Mouse (Mus musculus) limb, embryonic 14.5 days (tissue): ENCODE data around the gene Rmi2. TPM values are rescaled to one million over a fixed set of nuclear protein-coding genes. Genes with fewer than 3 reads are reported as not detected.
"Not testable (repeated sequence)": the region's sequence is repeated elsewhere in the genome, so short reads cannot be mapped to it uniquely, and the experiment has no call there.

Experiments used
- ATAC-seq: fragments of 200-750 bp; cut with Nextera tagmentation; 2 replicates; pipeline ENCODE4 v1.8.0; 2017; ENCODE audit warnings: low read depth, moderate number of reproducible peaks, moderate TSS enrichment; ENCODE audit not compliant: low FRiP score
- DNase-seq: peaks from one replicate; pipeline ENCODE4 v3.0.0-alpha.2; 2015; ENCODE audit warnings: low spot score
- H3K27ac ChIP-seq: fragments of 300-500 bp; sonication (generic); replicated peaks from 2 replicates; pipeline ENCODE4 v1.5.1; 2014; ENCODE audit warnings: low read depth, mild to moderate bottlenecking, low read length, moderate library complexity, mixed read lengths
- H3K27me3 ChIP-seq: fragments of 300-500 bp; sonication (generic); 2 replicates; pipeline ENCODE4 v1.6.1; 2014; ENCODE audit warnings: low read length, mixed read lengths; ENCODE audit not compliant: control insufficient read depth, insufficient read depth
- H3K36me3 ChIP-seq: fragments of 300-500 bp; sonication (generic); 2 replicates; pipeline ENCODE4 v1.6.1; 2014; ENCODE audit warnings: mild to moderate bottlenecking, low read length, moderate library complexity, mixed read lengths; ENCODE audit not compliant: control insufficient read depth, insufficient read depth
- H3K4me1 ChIP-seq: fragments of 300-500 bp; sonication (generic); 2 replicates; pipeline ENCODE4 v1.6.1; 2014; ENCODE audit warnings: antibody characterized with exemption, low read length, mixed read lengths; ENCODE audit not compliant: control insufficient read depth, insufficient read depth
- H3K4me2 ChIP-seq: fragments of 300-500 bp; sonication (generic); replicated peaks from 2 replicates; pipeline ENCODE4 v1.6.1; 2014; ENCODE audit warnings: low read depth, mild to moderate bottlenecking, low read length, moderate library complexity; ENCODE audit not compliant: severe bottlenecking
- H3K4me3 ChIP-seq: fragments of 300-500 bp; sonication (generic); replicated peaks from 2 replicates; pipeline ENCODE4 v1.5.1; 2014; ENCODE audit warnings: low read length
- H3K9ac ChIP-seq: fragments of 300-500 bp; sonication (generic); 2 replicates; pipeline ENCODE4 v1.6.1; 2014; ENCODE audit warnings: mild to moderate bottlenecking, low read depth, low read length, moderate library complexity; ENCODE audit not compliant: severe bottlenecking
- H3K9me3 ChIP-seq: fragments of 300-500 bp; sonication (generic); 2 replicates; pipeline ENCODE4 v1.6.1; 2016; ENCODE audit warnings: low read length; ENCODE audit not compliant: control insufficient read depth
- POLR2A ChIP-seq: fragments of 200-500 bp; IDR thresholded peaks from 2 replicates; pipeline ENCODE4 v1.8.0; 2012; ENCODE audit warnings: inconsistent platforms, mild to moderate bottlenecking, moderate library complexity, borderline replicate concordance; ENCODE audit not compliant: insufficient read depth, insufficient read length; ENCODE audit errors: extremely low read depth
- WGBS: fragments of 180-500 bp; shearing (Covaris S2); extraction: QIAGEN DNeasy Blood & Tissue Kit; methylation state at CpG from one replicate; pipeline ENCODE4 v1.1.7; 2014; 5-methylcytosine and 5-hydroxymethylcytosine counted together
- polyA plus RNA-seq, 2 experiments: library from polyadenylated mRNA; depleted of rRNA in 1 of 2; stranded (reverse) in 1 of 2; unstranded in 1 of 2; fragments of >200 nt; fragmentation: Nextera tagmentation in 1 of 2; extraction: Ambion mirVana in 1 of 2; gene quantifications; 2 replicates each; pipeline versions ENCODE4 v1.2.1 to v1.2.3; 2012 to 2014

Gene Rmi2
- polyA plus RNA-seq, 2 experiments, result 3.4 to 7.3 TPM

- H3K4me2 ChIP-seq, result peak overlapping the region; percentile 48; the same call in 1 of the 2 replicates
- no peak overlapping the region for H3K9ac ChIP-seq
- peaks cover 35% of the 10 kb centered on the region for H3K4me1 ChIP-seq
- no peaks in the 10 kb centered on the region for H3K27me3 ChIP-seq
- ATAC-seq (no peak), DNase-seq (no peak)
- no peak for TF ChIP-seq POLR2A
- H3K4me3 ChIP-seq, result peak overlapping the region; percentile 11; the same call in 1 of the 2 replicates
- peak overlapping the region; percentile 78; the same call in 1 of the 2 replicates for H3K27ac ChIP-seq
- H3K36me3 ChIP-seq, result no peaks in the 10 kb centered on the region
- 40% methylated on average over 6 of the region's 6 CpGs for WGBS
- no peaks in the 10 kb centered on the region for H3K9me3 ChIP-seq
Measured at GRCm38 (mm10) chr16:10844319-10844670, 9.4 kb downstream of the Rmi2 start.

GRCm38 (mm10) chr16:10845952-10846351 is 11.1 kb downstream of the Rmi2 start:
- no peak for TF ChIP-seq POLR2A
- Histone ChIP-seq H3K27me3 (no peaks in the 10 kb centered on the region), H3K4me2 (no peak overlapping the region), H3K4me1 (peaks cover 48% of the 10 kb centered on the region), H3K27ac (no peak overlapping the region), H3K4me3 (no peak overlapping the region), H3K36me3 (no peaks in the 10 kb centered on the region), H3K9me3 (no peaks in the 10 kb centered on the region), H3K9ac (no peak overlapping the region)
- 78% methylated on average over 6 of the region's 6 CpGs for WGBS
- ATAC-seq (no peak), DNase-seq (no peak)

DNA sequence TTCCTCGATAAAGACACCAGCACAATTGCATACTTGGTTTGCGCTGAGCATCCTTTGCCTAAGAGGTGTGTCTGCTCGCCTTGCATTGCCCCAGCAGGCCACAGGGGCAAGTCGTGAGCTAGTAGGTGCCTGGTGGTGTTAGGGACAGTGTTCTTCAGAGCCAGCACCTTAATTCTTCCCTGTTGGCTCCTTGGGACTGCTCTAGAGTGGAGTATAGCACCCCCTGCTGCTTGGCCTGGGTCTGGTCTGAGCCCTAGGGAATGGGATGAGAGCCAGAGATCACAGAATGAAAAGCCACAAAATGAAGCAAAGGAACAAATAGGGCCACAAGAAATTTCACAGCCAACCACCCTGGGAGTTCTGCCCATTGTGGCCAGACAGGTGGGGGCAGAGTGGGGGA is 11.6 kb downstream of the Rmi2 start:
- Histone ChIP-seq H3K4me3 (no peak overlapping the region), H3K4me1 (peaks cover 54% of the 10 kb centered on the region), H3K9me3 (no peaks in the 10 kb centered on the region), H3K27ac (no peak overlapping the region), H3K36me3 (no peaks in the 10 kb centered on the region), H3K9ac (no peak overlapping the region), H3K4me2 (no peak overlapping the region), H3K27me3 (no peaks in the 10 kb centered on the region)
- no peak for TF ChIP-seq POLR2A
- no peak for DNase-seq
- 54% methylated on average over 4 of the region's 4 CpGs for WGBS
- no peak for ATAC-seq

- Histone ChIP-seq H3K36me3 (no peaks in the 10 kb centered on the region), H3K4me2 (peak overlapping the region; percentile 28; the same call in 1 of the 2 replicates), H3K9me3 (no peaks in the 10 kb centered on the region), H3K4me1 (peaks cover 42% of the 10 kb centered on the region), H3K27me3 (no peaks in the 10 kb centered on the region), H3K4me3 (no peak overlapping the region), H3K9ac (no peak overlapping the region), H3K27ac (peak overlapping the region; percentile 95)
- no peak for TF ChIP-seq POLR2A
- 16% methylated on average over 12 of the region's 12 CpGs for WGBS
- DNase-seq, result peak; percentile 90
- ATAC-seq, result peak; percentile 60
Measured at GRCm38 (mm10) chr16:10849965-10850861, 15.4 kb downstream of the Rmi2 start.

- WGBS, result 40% methylated on average over 4 of the region's 4 CpGs
- peaks cover 42% of the 10 kb centered on the region for H3K4me1 ChIP-seq
- no peak for TF ChIP-seq POLR2A
- H3K36me3 ChIP-seq, result no peaks in the 10 kb centered on the region
- peak overlapping the region; percentile 95 for H3K27ac ChIP-seq
- no peak overlapping the region for H3K4me3 ChIP-seq
- ATAC-seq (no peak), DNase-seq (peak; percentile 13)
- H3K27me3 ChIP-seq, result no peaks in the 10 kb centered on the region
- H3K9me3 ChIP-seq, result no peaks in the 10 kb centered on the region
- no peak overlapping the region for H3K9ac ChIP-seq
- peak overlapping the region; percentile 28; the same call in 1 of the 2 replicates for H3K4me2 ChIP-seq
Measured at GRCm38 (mm10) chr16:10850905-10851304, 16.0 kb downstream of the Rmi2 start.

GRCm38 (mm10) chr16:10852216-10852615 is 17.4 kb downstream of the Rmi2 start:
- not testable (repeated sequence) for ATAC-seq, DNase-seq
- 91% methylated on average over 10 of the region's 10 CpGs for WGBS

More at GRCm38 (mm10) chr16:10852216-10852615, 17.4 kb downstream of the Rmi2 start:
- peaks cover 38% of the 10 kb centered on the region for H3K4me1 ChIP-seq
- H3K9ac ChIP-seq, H3K4me2 ChIP-seq, H3K27me3 ChIP-seq, H3K4me3 ChIP-seq, H3K36me3 ChIP-seq, H3K27ac ChIP-seq, H3K9me3 ChIP-seq: not testable (repeated sequence)
